Mouse (Mus musculus): ENCODE measurements at regions not wholly inside any gene's neighbourhood (a gene's known extent, or its start where the extent isn't known, plus 50 kb on each side); places are given as distances from the start of the nearest gene placed in this dataset.

DNA sequence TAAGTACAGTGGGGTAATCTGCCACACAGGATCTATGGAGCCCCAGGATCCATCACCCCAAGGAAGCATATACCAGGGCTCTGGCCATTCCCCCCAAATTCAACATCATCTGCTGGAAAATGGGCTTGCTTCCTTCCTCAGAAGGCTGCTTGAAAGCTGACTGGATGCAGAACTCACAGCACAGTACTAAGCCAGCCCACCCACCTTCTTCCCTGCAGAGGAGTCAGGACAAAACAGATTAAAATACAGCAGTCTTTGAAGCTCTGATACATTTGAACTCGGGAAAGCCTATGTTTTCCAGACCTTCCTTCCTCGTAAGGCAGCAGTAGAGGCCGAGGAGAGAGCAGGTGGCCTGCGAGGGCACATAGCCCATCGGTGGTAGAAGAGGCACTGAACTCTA is 61.7 kb downstream of the Pja1 start:
- TF ChIP-seq POLR2A (IDR thresholded peaks at IDR 0.05; ENCODE audit: insufficient read depth, low read depth, low read length) (no peak), CTCF (IDR thresholded peaks at IDR 0.05) (no peak)

Data from heart, adult 2 months (tissue).